Mouse (Mus musculus) brain, embryonic 14.5 days (tissue): ENCODE measurements around the gene Crisp2.

Experiments
- CTCF ChIP-seq: fragments of 200-500 bp; IDR thresholded peaks from 2 replicates; pipeline ENCODE4 v1.5.1; 2012; ENCODE audit warnings: inconsistent platforms, mild to moderate bottlenecking, moderate library complexity, borderline replicate concordance; ENCODE audit not compliant: insufficient read depth, insufficient read length; ENCODE audit errors: extremely low read depth
- POLR2A ChIP-seq: fragments of 200-500 bp; IDR thresholded peaks from 2 replicates; pipeline ENCODE4 v1.6.1; 2012; ENCODE audit warnings: mild to moderate bottlenecking, inconsistent platforms, borderline replicate concordance; ENCODE audit not compliant: poor library complexity, insufficient read depth, insufficient read length, severe bottlenecking; ENCODE audit errors: extremely low read depth

GRCm38 (mm10) chr17:40806953-40807572 lies at the start of gene Crisp2:
- no peak for TF ChIP-seq POLR2A
- no peak for TF ChIP-seq CTCF
